Mouse (Mus musculus) midbrain, embryonic 13.5 days (tissue): Measurements from ENCODE around the gene Insrr. TPM values are rescaled to one million over a fixed set of nuclear protein-coding genes. Genes with fewer than 3 reads are reported as not detected.

Experiments used
- ATAC-seq: fragments of 200-750 bp; cut with Nextera tagmentation; 2 replicates; pipeline ENCODE4 v1.8.0; 2017; ENCODE audit warnings: mild to moderate bottlenecking, moderate TSS enrichment, moderate library complexity
- H3K27ac ChIP-seq: fragments of 300-500 bp; sonication (generic); 2 replicates; pipeline ENCODE4 v1.5.1; 2015; ENCODE audit warnings: inconsistent platforms, mild to moderate bottlenecking, moderate library complexity
- H3K27me3 ChIP-seq: fragments of 300-500 bp; sonication (generic); 2 replicates; pipeline ENCODE4 v1.6.1; 2015; ENCODE audit warnings: mild to moderate bottlenecking, inconsistent platforms
- H3K36me3 ChIP-seq: fragments of 300-500 bp; sonication (generic); 2 replicates; pipeline ENCODE4 v1.6.1; 2015; ENCODE audit warnings: mild to moderate bottlenecking, inconsistent platforms
- H3K4me1 ChIP-seq: fragments of 300-500 bp; sonication (generic); replicated peaks from 2 replicates; pipeline ENCODE4 v1.6.1; 2015; ENCODE audit warnings: inconsistent platforms
- H3K4me2 ChIP-seq: fragments of 300-500 bp; sonication (generic); replicated peaks from 2 replicates; pipeline ENCODE4 v1.6.1; 2015; ENCODE audit warnings: moderate library complexity, mild to moderate bottlenecking, inconsistent platforms
- H3K4me3 ChIP-seq: fragments of 300-500 bp; sonication (generic); replicated peaks from 2 replicates; pipeline ENCODE4 v1.5.1; 2015; ENCODE audit warnings: mild to moderate bottlenecking, inconsistent platforms
- H3K9ac ChIP-seq: fragments of 300-500 bp; sonication (generic); replicated peaks from 2 replicates; pipeline ENCODE4 v1.6.1; 2015; ENCODE audit warnings: mild to moderate bottlenecking, inconsistent platforms
- H3K9me3 ChIP-seq: fragments of 300-500 bp; sonication (generic); 2 replicates; pipeline ENCODE4 v1.6.1; 2016; ENCODE audit warnings: mild to moderate bottlenecking, inconsistent platforms
- WGBS: fragments of 180-500 bp; shearing (Covaris S2); methylation state at CpG from one replicate; pipeline ENCODE4 v1.1.7; 2015; 5-methylcytosine and 5-hydroxymethylcytosine counted together
- polyA plus RNA-seq: library from polyadenylated mRNA; unstranded; fragments of >200 nt; fragmentation: Nextera tagmentation; extraction: Ambion mirVana; gene quantifications from 2 replicates; pipeline ENCODE4 v1.2.1, GENCODE M21; 2015

Gene Insrr
- polyA plus RNA-seq, 1 experiment from 2014 or later: 0.87 TPM

- peak; percentile 21 for ATAC-seq
- WGBS: 25% methylated on average over 2 of the region's 2 CpGs
- Histone ChIP-seq H3K4me1 (peaks cover 35% of the 10 kb centered on the region), H3K9ac (no peak overlapping the region), H3K27ac (peak overlapping the region; percentile 51; the same call in 1 of the 2 replicates), H3K9me3 (no peaks in the 10 kb centered on the region), H3K4me2 (no peak overlapping the region), H3K4me3 (no peak overlapping the region), H3K36me3 (no peaks in the 10 kb centered on the region), H3K27me3 (peaks cover 29% of the 10 kb centered on the region)
Measured at GRCm38 (mm10) chr3:87779086-87779485, 17.7 kb upstream of the Insrr start.

- H3K27me3 ChIP-seq: peaks cover 17% of the 10 kb centered on the region
- WGBS: 85% methylated on average over 25 of the region's 25 CpGs
- ATAC-seq: no peak
- H3K27ac ChIP-seq: no peak overlapping the region
- no peak overlapping the region for H3K9ac ChIP-seq
- H3K9me3 ChIP-seq: no peaks in the 10 kb centered on the region
- no peaks in the 10 kb centered on the region for H3K36me3 ChIP-seq
- H3K4me2 ChIP-seq: no peak overlapping the region
- H3K4me3 ChIP-seq: no peak overlapping the region
- H3K4me1 ChIP-seq: peaks cover 13% of the 10 kb centered on the region
Measured at GRCm38 (mm10) chr3:87783282-87784023, 13.3 kb upstream of the Insrr start.

- H3K27me3 ChIP-seq: peaks cover 7% of the 10 kb centered on the region
- H3K4me1 ChIP-seq: peaks cover 17% of the 10 kb centered on the region
- H3K4me2 ChIP-seq: no peak overlapping the region
- 83% methylated on average over 5 of the region's 5 CpGs for WGBS
- no peaks in the 10 kb centered on the region for H3K9me3 ChIP-seq
- H3K36me3 ChIP-seq: no peaks in the 10 kb centered on the region
- no peak for ATAC-seq
- H3K4me3 ChIP-seq: no peak overlapping the region
- no peak overlapping the region for H3K27ac ChIP-seq
- H3K9ac ChIP-seq: no peak overlapping the region
Measured at GRCm38 (mm10) chr3:87785156-87785555, 11.6 kb upstream of the Insrr start.

GRCm38 (mm10) chr3:87785626-87786214, 11.0 kb upstream of the Insrr start:
- no peak for ATAC-seq
- H3K4me2 ChIP-seq: no peak overlapping the region
- 68% methylated on average over 6 of the region's 6 CpGs for WGBS
- H3K4me1 ChIP-seq: peaks cover 17% of the 10 kb centered on the region
- H3K36me3 ChIP-seq: no peaks in the 10 kb centered on the region
- no peak overlapping the region for H3K4me3 ChIP-seq
- H3K27me3 ChIP-seq: peaks cover 10% of the 10 kb centered on the region
- no peak overlapping the region for H3K9ac ChIP-seq
- H3K27ac ChIP-seq: no peak overlapping the region
- H3K9me3 ChIP-seq: no peaks in the 10 kb centered on the region

GRCm38 (mm10) chr3:87789248-87789647, 7.5 kb upstream of the Insrr start:
- no peak overlapping the region for H3K27ac ChIP-seq
- no peaks in the 10 kb centered on the region for H3K36me3 ChIP-seq
- H3K9ac ChIP-seq: no peak overlapping the region
- peaks cover 17% of the 10 kb centered on the region for H3K4me1 ChIP-seq
- peaks cover 39% of the 10 kb centered on the region for H3K27me3 ChIP-seq
- no peak overlapping the region for H3K4me2 ChIP-seq
- H3K9me3 ChIP-seq: no peaks in the 10 kb centered on the region
- peak; percentile 37; the same call in 1 of the 2 replicates for ATAC-seq
- H3K4me3 ChIP-seq: no peak overlapping the region
- 46% methylated on average over 1 of the region's 1 CpGs for WGBS

GRCm38 (mm10) chr3:87789768-87790167, 7.0 kb upstream of the Insrr start:
- peaks cover 21% of the 10 kb centered on the region for H3K4me1 ChIP-seq
- H3K4me2 ChIP-seq: no peak overlapping the region
- no peaks in the 10 kb centered on the region for H3K9me3 ChIP-seq
- peaks cover 44% of the 10 kb centered on the region for H3K27me3 ChIP-seq
- no peaks in the 10 kb centered on the region for H3K36me3 ChIP-seq
- no peak overlapping the region for H3K27ac ChIP-seq
- 34% methylated on average over 5 of the region's 5 CpGs for WGBS
- H3K4me3 ChIP-seq: no peak overlapping the region
- no peak overlapping the region for H3K9ac ChIP-seq
- 0 out of 2 replicates have a peak, but pooled peaks have one; percentile 9 for ATAC-seq

GRCm38 (mm10) chr3:87794922-87795325, 1.8 kb upstream of the Insrr start, which contains the start of gene Ntrk1:
Gene Ntrk1, minus strand, starts transcription at chr3:87795162.
- Histone ChIP-seq H3K9ac (peak within 1 kb of the TSS; percentile 54; the same call in 1 of the 2 replicates), H3K4me2 (peak within 1 kb of the TSS; percentile 59), H3K36me3 (no peaks in the 10 kb centered on the region), H3K9me3 (no peaks in the 10 kb centered on the region), H3K4me3 (peak within 1 kb of the TSS; percentile 35), H3K27me3 (peaks cover 94% of the 10 kb centered on the region), H3K27ac (no peak within 1 kb of the TSS), H3K4me1 (peaks cover 37% of the 10 kb centered on the region)
- ATAC-seq: peak; percentile 51
- under 1% methylated on average over 47 of the region's 47 CpGs for WGBS

GRCm38 (mm10) chr3:87795336-87796277, 1.1 kb upstream of the Insrr start:
- Histone ChIP-seq H3K4me1 (peaks cover 35% of the 10 kb centered on the region), H3K4me3 (peak overlapping the region; percentile 35), H3K36me3 (no peaks in the 10 kb centered on the region), H3K27ac (no peak overlapping the region), H3K27me3 (peaks cover 99% of the 10 kb centered on the region), H3K9ac (peak overlapping the region; percentile 54; the same call in 1 of the 2 replicates), H3K9me3 (no peaks in the 10 kb centered on the region), H3K4me2 (peak overlapping the region; percentile 59)
- 0 out of 2 replicates have a peak, but pooled peaks have one; percentile 5 for ATAC-seq
- WGBS: 13% methylated on average over 33 of the region's 33 CpGs

- H3K4me3 ChIP-seq: no peak overlapping the region
- H3K27ac ChIP-seq: no peak overlapping the region
- H3K36me3 ChIP-seq: no peaks in the 10 kb centered on the region
- peaks cover 96% of the 10 kb centered on the region for H3K27me3 ChIP-seq
- H3K9ac ChIP-seq: no peak overlapping the region
- peaks cover 22% of the 10 kb centered on the region for H3K4me1 ChIP-seq
- no peak for ATAC-seq
- no peaks in the 10 kb centered on the region for H3K9me3 ChIP-seq
- H3K4me2 ChIP-seq: no peak overlapping the region
- WGBS: 57% methylated on average over 5 of the region's 5 CpGs
Measured at GRCm38 (mm10) chr3:87801681-87802080, 4.9 kb downstream of the Insrr start.

- 0 out of 2 replicates have a peak overlapping the region, but pooled peaks have one; percentile 3 for H3K9ac ChIP-seq
- H3K9me3 ChIP-seq: no peaks in the 10 kb centered on the region
- ATAC-seq: no peak
- peak overlapping the region; percentile 26 for H3K4me3 ChIP-seq
- H3K36me3 ChIP-seq: no peaks in the 10 kb centered on the region
- peaks cover 9% of the 10 kb centered on the region for H3K4me1 ChIP-seq
- H3K4me2 ChIP-seq: peak overlapping the region; percentile 50
- no peak overlapping the region for H3K27ac ChIP-seq
- peaks cover 97% of the 10 kb centered on the region for H3K27me3 ChIP-seq
- WGBS: 2% methylated on average over 26 of the region's 26 CpGs
Measured at GRCm38 (mm10) chr3:87804038-87804677, 7.4 kb downstream of the Insrr start.

GRCm38 (mm10) chr3:87809322-87809962, 12.7 kb downstream of the Insrr start:
- Histone ChIP-seq H3K27ac (no peak overlapping the region), H3K4me2 (peak overlapping the region; percentile 41), H3K4me1 (peaks cover 9% of the 10 kb centered on the region), H3K4me3 (peak overlapping the region; percentile 14), H3K9ac (no peak overlapping the region; the same call in 1 of the 2 replicates), H3K27me3 (peaks cover 79% of the 10 kb centered on the region), H3K9me3 (no peaks in the 10 kb centered on the region), H3K36me3 (no peaks in the 10 kb centered on the region)
- peak; percentile 63 for ATAC-seq
- WGBS: 3% methylated on average over 27 of the region's 28 CpGs
